Mouse (Mus musculus): ENCODE data around the gene Ripk4.

GRCm38 (mm10) chr16:97805646-97806045, 42.1 kb upstream of the Ripk4 start:
- TF ChIP-seq GATA1 (IDR thresholded peaks at IDR 0.05; ENCODE audit: borderline replicate concordance, low read length) (no peak), CTCF (IDR thresholded peaks at IDR 0.05; ENCODE audit: low read depth, low read length) (no peak), GATA2 (IDR thresholded peaks at IDR 0.05; ENCODE audit: borderline replicate concordance, low read depth, low read length) (no peak), TAL1 (conservative IDR thresholded peaks at IDR 0.05; ENCODE audit: low read depth, low read length) (no peak)
